In genomic region chr1:165321393-165321861, GRCm38 (mm10) we compare ENCODE assay signal across 9 mouse cellular contexts. TPM values are rescaled to one million over a fixed set of nuclear protein-coding genes. Genes with fewer than 3 reads are reported as not detected.
DNase-seq lines count a peak whose midpoint lies in the region; ATAC-seq and TF ChIP-seq lines count a peak whose summit lies in the region.
"Had no signal": no experiment of that assay in that cellular context is flagged by ENCODE, and none has a peak within 500 bp of the region (broad histone marks: within the 10 kb centered on the region; RNA-seq: fewer than 3 reads in every experiment).

No protein-coding gene starts in this region.

- H3K4me1 ChIP-seq in heart, embryonic 14.5 days (ENCODE audit: control insufficient read depth in 2 of 2, insufficient read depth in 2 of 2, low read length in 2 of 2), result peaks cover 4 to 9% of the 10 kb centered on the region in 2 experiments
- no peaks in the 10 kb centered on the region for H3K4me1 ChIP-seq in hindbrain, embryonic 11.5 days (replicated peaks; ENCODE audit: control insufficient read depth, insufficient read depth, low read length)

- TF ChIP-seq CTCF in layer of hippocampus, adult 2 months (conservative IDR thresholded peaks at IDR 0.05), result no peak

- H3K9me3 ChIP-seq in heart, embryonic 14.5 days (ENCODE audit: control insufficient read depth, low read length), result no peaks in the 10 kb centered on the region
- no peaks in the 10 kb centered on the region for H3K9me3 ChIP-seq in hindbrain, embryonic 11.5 days (ENCODE audit: control insufficient read depth, low read length)
- H3K9me3 ChIP-seq: G1E had no signal

- H3K4me2 ChIP-seq in heart, embryonic 14.5 days (ENCODE audit: low read length), result peak overlapping the region; percentile 16; the same call in 1 of the 2 replicates
- no peak overlapping the region for H3K4me2 ChIP-seq in hindbrain, embryonic 11.5 days (replicated peaks; ENCODE audit: low read depth, low read length)

- peaks cover 14% of the 10 kb centered on the region; the same call in 1 of the 2 replicates for H3K36me3 ChIP-seq in heart, embryonic 14.5 days (ENCODE audit: control insufficient read depth, insufficient read depth, low read length)
- 0 out of 2 replicates have a peak, but pooled peaks cover 4% of the 10 kb centered on the region for H3K36me3 ChIP-seq in hindbrain, embryonic 11.5 days (ENCODE audit: control insufficient read depth, insufficient read depth, low read length)

- peak overlapping the region; percentile 36; the same call in 1 of the 2 replicates for H3K27ac ChIP-seq in layer of hippocampus, adult 2 months
- peak overlapping the region; percentile 19 to 65; a peak in 2 of 4 replicates for H3K27ac ChIP-seq in heart, embryonic 14.5 days (replicated peaks in 1 of 2; ENCODE audit: control insufficient read depth in 1 of 2, insufficient read depth in 1 of 2, low read depth in 2 of 2, low read length in 2 of 2)
- no peak overlapping the region for H3K27ac ChIP-seq in hindbrain, embryonic 11.5 days (ENCODE audit: low read depth, low read length)

- no peak overlapping the region for H3K4me3 ChIP-seq in layer of hippocampus, adult 2 months
- H3K4me3 ChIP-seq in heart, embryonic 14.5 days (ENCODE audit: control insufficient read depth in 1 of 2, insufficient read depth in 1 of 2, low read depth in 1 of 2, low read length in 2 of 2), result no peak overlapping the region
- H3K4me3 ChIP-seq in hindbrain, embryonic 11.5 days (ENCODE audit: low read depth, low read length), result no peak overlapping the region

- H3K9ac ChIP-seq in heart, embryonic 14.5 days (ENCODE audit: low read length), result no peak overlapping the region
- no peak overlapping the region for H3K9ac ChIP-seq in hindbrain, embryonic 11.5 days (ENCODE audit: low read depth, low read length)

- peak; percentile 38; the same call in 1 of the 2 replicates for ATAC-seq in heart, embryonic 14.5 days (ENCODE audit: insufficient number of reproducible peaks, insufficient read depth, low FRiP score, low read depth)
- ATAC-seq in hindbrain, embryonic 11.5 days (ENCODE audit: low FRiP score), result no peak

- 45% methylated on average over 13 of the region's 13 CpGs for WGBS in heart, embryonic 14.5 days
- 91% methylated on average over 13 of the region's 13 CpGs for WGBS in hindbrain, embryonic 11.5 days

- H3K27me3 ChIP-seq in heart, embryonic 14.5 days (ENCODE audit: control insufficient read depth, insufficient read depth, low read length), result no peaks in the 10 kb centered on the region
- no peaks in the 10 kb centered on the region for H3K27me3 ChIP-seq in hindbrain, embryonic 11.5 days (ENCODE audit: control insufficient read depth, insufficient read depth, low read length)

- no peak for DNase-seq in layer of hippocampus, adult 2 months (ENCODE audit: low spot score in 2 of 2)
- DNase-seq in layer of hippocampus, postnatal 36 days, result no peak
- peak; percentile 26 for DNase-seq in gastrocnemius, postnatal 10 days
- DNase-seq in lung, postnatal 36 days, result peak; percentile 34
- DNase-seq in right cerebral cortex, postnatal 14 days, result no peak
- no peak for DNase-seq in cerebellum, adult 8-10 months
- no peak for DNase-seq in hindbrain, embryonic 11.5 days (ENCODE audit: low spot score)

RNA-seq across cellular contexts. Expression of gene Gpr161, which starts 25.8 kb away (rescaled TPM):
- total RNA-seq in layer of hippocampus, adult 2 months (2021), result 10 to 100 TPM; 69.0 to 71.6 TPM
- 10 to 100 TPM; 69.1 to 82.3 TPM for total RNA-seq in layer of hippocampus, postnatal 36 days (2021)
- 1 to 10 TPM; 3.9 to 4.2 TPM for total RNA-seq in gastrocnemius, postnatal 10 days (2021)
- 0.57 and 1.0 TPM in 2 replicates for polyA plus RNA-seq in heart, embryonic 14.5 days (2014; fragmentation: Nextera tagmentation; extraction: Ambion mirVana)
- polyA plus RNA-seq in hindbrain, embryonic 11.5 days (2014; fragmentation: Nextera tagmentation; extraction: Ambion mirVana), result 2.6 and 3.3 TPM in 2 replicates
- polyA plus RNA-seq: G1E had no signal

Comparison
In these comparisons a context has a peak if more than half of its experiments do, and no peak if none do; other contexts are left out.
1. DNase-seq: peak in gastrocnemius, postnatal 10 days (single experiment) and lung, postnatal 36 days (single experiment); none in layer of hippocampus, adult 2 months (0 of 2), layer of hippocampus, postnatal 36 days (0 of 2), right cerebral cortex, postnatal 14 days (single experiment), cerebellum, adult 8-10 months (single experiment) and hindbrain, embryonic 11.5 days (single experiment).
2. RNA of gene Gpr161, which starts 25.8 kb away (total RNA-seq): 69.1 to 82.3 TPM in layer of hippocampus, postnatal 36 days and 69.0 to 71.6 TPM in layer of hippocampus, adult 2 months; 3.9 to 4.2 TPM in gastrocnemius, postnatal 10 days; every median in the first group is over 10 times any median in the second.